Mouse (Mus musculus): ENCODE measurements around the gene Serpine3. TPM values are rescaled to one million over a fixed set of nuclear protein-coding genes. Genes with fewer than 3 reads are reported as not detected.
"Not testable (repeated sequence)": the region's sequence is repeated elsewhere in the genome, so short reads cannot be mapped to it uniquely, and the experiment has no call there.

Serpine3 gene
- polyA plus RNA-seq (2014; fragmentation: Nextera tagmentation; extraction: Ambion mirVana) = 0.16 and 0.27 TPM in 2 replicates

DNA sequence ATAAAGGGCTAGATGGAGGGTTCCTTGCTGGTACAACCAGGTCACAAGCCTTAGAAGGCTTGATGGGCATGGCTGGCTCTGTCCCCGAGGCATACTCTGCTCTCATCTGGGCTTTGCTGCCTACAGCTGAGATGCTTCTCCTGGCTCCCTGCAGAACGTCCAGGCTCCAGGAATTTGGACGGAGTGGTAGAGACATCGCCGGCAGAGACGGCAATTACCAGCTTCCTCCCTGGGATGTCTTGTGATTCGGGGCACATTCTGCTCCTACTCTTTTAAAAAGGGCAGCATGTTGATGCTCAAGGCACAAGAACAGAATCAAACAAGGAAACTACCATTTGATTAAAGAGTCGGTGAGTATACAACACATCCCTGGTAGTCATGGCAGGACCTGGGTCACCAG lies at the start of gene Serpine3:
Gene Serpine3 (plus strand): TSS at position 301 of the 400 bp plus-strand sequence.
- no peaks in the 10 kb centered on the region for H3K9me3 ChIP-seq (replicated peaks; ENCODE audit: control insufficient read depth, low read length)
- H3K27me3 ChIP-seq (ENCODE audit: control insufficient read depth, insufficient read depth, low read length) = no peaks in the 10 kb centered on the region
- ATAC-seq (replicated peaks; ENCODE audit: insufficient number of reproducible peaks, low FRiP score, low TSS enrichment) = no peak
- no peak within 1 kb of the TSS for H3K4me3 ChIP-seq (ENCODE audit: low read depth, low read length)
- H3K36me3 ChIP-seq (ENCODE audit: control insufficient read depth, insufficient read depth, low read length) = no peaks in the 10 kb centered on the region
- H3K9ac ChIP-seq (ENCODE audit: low read depth, low read length) = no peak within 1 kb of the TSS
- no peak within 1 kb of the TSS for H3K4me2 ChIP-seq
- H3K27ac ChIP-seq (ENCODE audit: low read depth, low read length) = no peak within 1 kb of the TSS
- WGBS (ENCODE audit: insufficient replicate concordance) = 76% methylated on average over 8 of the region's 8 CpGs
- no peaks in the 10 kb centered on the region for H3K4me1 ChIP-seq (ENCODE audit: control insufficient read depth, insufficient read depth, low read length)

DNA sequence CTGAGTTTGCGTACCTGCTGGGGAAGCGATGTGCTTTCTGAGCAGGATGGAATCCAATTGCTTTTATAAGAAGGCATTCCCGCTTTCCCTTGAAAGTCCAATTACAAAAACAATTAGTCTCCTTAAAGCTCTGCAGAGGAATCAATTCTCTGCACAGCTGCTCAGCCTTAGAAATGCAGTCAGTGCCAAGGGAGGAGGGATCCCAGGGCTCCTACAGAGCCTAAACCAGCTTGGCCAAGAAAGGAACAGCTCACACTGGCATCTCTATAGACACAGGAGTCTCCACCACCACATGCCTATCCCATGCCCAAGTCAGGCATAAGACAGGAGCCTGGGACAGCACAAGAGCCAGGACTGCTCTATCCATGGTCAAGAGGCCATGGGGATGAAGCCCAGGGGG lies 41.1 kb upstream of the Serpine3 start:
- Histone ChIP-seq H3K36me3 (ENCODE audit: control insufficient read depth, insufficient read depth, low read length) (no peaks in the 10 kb centered on the region), H3K27ac (ENCODE audit: low read depth, low read length) (no peak overlapping the region), H3K4me3 (ENCODE audit: low read depth, low read length) (no peak overlapping the region), H3K4me2 (no peak overlapping the region), H3K9me3 (replicated peaks; ENCODE audit: control insufficient read depth, low read length) (no peaks in the 10 kb centered on the region), H3K9ac (ENCODE audit: low read depth, low read length) (no peak overlapping the region), H3K27me3 (ENCODE audit: control insufficient read depth, insufficient read depth, low read length) (no peaks in the 10 kb centered on the region), H3K4me1 (ENCODE audit: control insufficient read depth, insufficient read depth, low read length) (no peaks in the 10 kb centered on the region)
- no peak for ATAC-seq (replicated peaks; ENCODE audit: insufficient number of reproducible peaks, low FRiP score, low TSS enrichment)
- WGBS (ENCODE audit: insufficient replicate concordance) = 89% methylated on average over 3 of the region's 3 CpGs

DNA sequence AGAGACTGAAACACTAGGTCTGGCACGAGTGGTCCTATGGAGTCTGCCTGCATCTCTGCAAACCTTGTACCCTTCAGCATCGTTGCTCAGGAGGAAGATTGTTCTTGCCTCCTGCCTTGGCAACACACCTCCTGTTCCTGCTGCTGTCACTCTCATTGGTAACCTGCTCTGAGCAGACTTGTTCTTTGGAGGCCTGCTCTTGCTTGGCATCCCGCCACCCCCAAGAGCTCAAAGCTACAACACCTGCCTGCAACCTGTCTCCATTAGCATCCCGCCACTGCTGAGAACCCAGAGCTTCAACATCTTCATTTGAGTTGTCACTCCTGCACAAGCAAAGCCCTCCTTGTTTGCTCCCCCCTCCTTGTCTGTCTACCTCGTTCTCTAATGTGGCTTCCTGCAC lies 35.5 kb upstream of the Serpine3 start:
- H3K36me3 ChIP-seq (ENCODE audit: control insufficient read depth, insufficient read depth, low read length) = no peaks in the 10 kb centered on the region
- WGBS (ENCODE audit: insufficient replicate concordance) = 80% methylated on average over 5 of the region's 5 CpGs
- H3K27ac ChIP-seq (ENCODE audit: low read depth, low read length) = no peak overlapping the region
- H3K4me3 ChIP-seq (ENCODE audit: low read depth, low read length) = no peak overlapping the region
- no peak for ATAC-seq (replicated peaks; ENCODE audit: insufficient number of reproducible peaks, low FRiP score, low TSS enrichment)
- no peaks in the 10 kb centered on the region for H3K27me3 ChIP-seq (ENCODE audit: control insufficient read depth, insufficient read depth, low read length)
- no peak overlapping the region for H3K4me2 ChIP-seq
- H3K4me1 ChIP-seq (ENCODE audit: control insufficient read depth, insufficient read depth, low read length) = no peaks in the 10 kb centered on the region
- no peaks in the 10 kb centered on the region for H3K9me3 ChIP-seq (replicated peaks; ENCODE audit: control insufficient read depth, low read length)
- no peak overlapping the region for H3K9ac ChIP-seq (ENCODE audit: low read depth, low read length)

DNA sequence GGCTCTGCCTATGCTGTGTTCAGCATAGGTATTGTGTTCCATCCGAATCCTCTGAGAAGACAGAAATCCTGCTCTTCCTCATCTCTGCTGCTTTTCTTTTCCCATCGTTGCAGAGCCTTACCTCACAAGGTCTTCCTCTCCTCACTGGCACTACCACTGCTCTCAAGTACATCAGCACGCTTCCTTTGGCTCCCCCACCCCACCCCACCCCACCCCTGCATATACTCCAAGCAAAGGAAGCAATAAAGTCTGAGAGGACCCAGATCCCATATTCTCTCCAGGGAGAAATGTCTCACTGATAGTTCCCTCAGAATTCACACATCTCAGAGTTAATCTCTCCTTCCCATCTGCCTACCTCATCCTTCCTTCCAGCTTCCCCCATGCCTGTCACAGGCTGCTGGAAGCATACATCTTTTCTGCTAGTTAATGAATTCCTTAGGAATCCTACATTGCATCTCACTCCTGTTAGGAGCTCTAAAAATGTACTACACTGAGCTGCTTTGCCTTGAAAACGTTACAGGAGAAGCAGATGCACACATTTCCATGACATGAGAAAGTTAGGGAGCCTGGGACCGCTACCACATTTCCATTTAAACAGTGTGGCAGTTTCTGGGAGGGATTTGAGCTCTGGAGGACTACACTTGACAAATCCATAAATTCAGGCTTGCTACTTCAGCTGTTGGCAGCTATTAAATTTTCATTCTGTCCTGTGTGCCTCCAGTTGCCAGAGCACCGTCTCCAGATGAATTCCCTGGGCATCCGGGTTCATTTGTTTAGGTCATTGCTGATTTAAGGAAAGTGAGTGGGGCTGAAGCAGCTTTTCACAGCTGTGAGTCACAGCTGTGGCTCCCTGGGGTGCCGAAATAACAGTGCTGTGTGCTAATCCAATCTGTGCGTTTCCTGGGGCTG lies 25.8 kb upstream of the Serpine3 start:
- Histone ChIP-seq H3K4me3 (ENCODE audit: low read depth, low read length) (no peak overlapping the region), H3K9me3 (replicated peaks; ENCODE audit: control insufficient read depth, low read length) (no peaks in the 10 kb centered on the region), H3K27me3 (ENCODE audit: control insufficient read depth, insufficient read depth, low read length) (no peaks in the 10 kb centered on the region), H3K4me1 (ENCODE audit: control insufficient read depth, insufficient read depth, low read length) (no peaks in the 10 kb centered on the region), H3K4me2 (no peak overlapping the region), H3K36me3 (ENCODE audit: control insufficient read depth, insufficient read depth, low read length) (no peaks in the 10 kb centered on the region), H3K27ac (ENCODE audit: low read depth, low read length) (no peak overlapping the region), H3K9ac (ENCODE audit: low read depth, low read length) (no peak overlapping the region)
- no peak for ATAC-seq (replicated peaks; ENCODE audit: insufficient number of reproducible peaks, low FRiP score, low TSS enrichment)
- 27% methylated on average over 9 of the region's 9 CpGs for WGBS (ENCODE audit: insufficient replicate concordance)

DNA sequence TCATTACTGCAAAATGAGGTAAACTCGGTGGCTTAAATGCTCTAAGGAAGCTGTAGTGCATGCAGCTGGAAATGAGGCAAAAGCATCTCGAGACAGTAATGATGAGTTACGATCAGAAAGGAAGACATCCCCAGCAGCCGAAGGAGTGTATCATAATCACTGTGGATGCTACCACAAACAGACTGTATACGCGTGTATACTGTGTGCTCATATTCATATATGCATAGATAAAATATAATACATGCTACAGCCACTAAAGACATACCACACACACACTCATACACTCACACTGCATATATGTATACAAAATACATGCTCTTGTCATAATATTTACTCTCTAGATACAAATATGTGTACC lies 25.1 kb upstream of the Serpine3 start:
- no peak overlapping the region for H3K4me3 ChIP-seq (ENCODE audit: low read depth, low read length)
- no peaks in the 10 kb centered on the region for H3K9me3 ChIP-seq (replicated peaks; ENCODE audit: control insufficient read depth, low read length)
- no peaks in the 10 kb centered on the region for H3K36me3 ChIP-seq (ENCODE audit: control insufficient read depth, insufficient read depth, low read length)
- no peak overlapping the region for H3K27ac ChIP-seq (ENCODE audit: low read depth, low read length)
- no peaks in the 10 kb centered on the region for H3K4me1 ChIP-seq (ENCODE audit: control insufficient read depth, insufficient read depth, low read length)
- no peak for ATAC-seq (replicated peaks; ENCODE audit: insufficient number of reproducible peaks, low FRiP score, low TSS enrichment)
- no peak overlapping the region for H3K9ac ChIP-seq (ENCODE audit: low read depth, low read length)
- no peaks in the 10 kb centered on the region for H3K27me3 ChIP-seq (ENCODE audit: control insufficient read depth, insufficient read depth, low read length)
- 65% methylated on average over 6 of the region's 6 CpGs for WGBS (ENCODE audit: insufficient replicate concordance)
- no peak overlapping the region for H3K4me2 ChIP-seq

DNA sequence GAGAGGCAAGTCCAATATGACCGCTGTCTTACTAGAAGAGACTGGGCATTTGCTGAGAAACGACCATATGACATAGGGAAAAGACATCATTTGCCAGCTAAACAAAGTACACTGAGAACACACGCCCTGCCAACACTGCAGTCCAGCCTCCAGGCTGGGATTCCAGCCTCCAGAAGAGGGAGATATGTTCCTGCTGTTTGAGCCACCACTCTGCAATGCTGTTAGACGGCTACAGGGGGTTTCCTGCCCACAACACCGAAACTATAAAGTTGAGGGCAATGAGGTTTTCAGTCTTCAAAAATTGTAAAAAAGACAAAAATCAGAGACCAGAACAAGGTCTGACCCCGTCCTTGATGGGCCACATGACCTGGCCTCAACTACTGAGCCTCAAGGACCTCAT lies 24.4 kb upstream of the Serpine3 start:
- ATAC-seq (replicated peaks; ENCODE audit: insufficient number of reproducible peaks, low FRiP score, low TSS enrichment) = no peak
- Histone ChIP-seq H3K4me3 (ENCODE audit: low read depth, low read length) (no peak overlapping the region), H3K27ac (ENCODE audit: low read depth, low read length) (no peak overlapping the region), H3K4me2 (no peak overlapping the region), H3K36me3 (ENCODE audit: control insufficient read depth, insufficient read depth, low read length) (no peaks in the 10 kb centered on the region), H3K4me1 (ENCODE audit: control insufficient read depth, insufficient read depth, low read length) (no peaks in the 10 kb centered on the region), H3K9ac (ENCODE audit: low read depth, low read length) (no peak overlapping the region), H3K27me3 (ENCODE audit: control insufficient read depth, insufficient read depth, low read length) (no peaks in the 10 kb centered on the region), H3K9me3 (replicated peaks; ENCODE audit: control insufficient read depth, low read length) (no peaks in the 10 kb centered on the region)
- 62% methylated on average over 6 of the region's 6 CpGs for WGBS (ENCODE audit: insufficient replicate concordance)

DNA sequence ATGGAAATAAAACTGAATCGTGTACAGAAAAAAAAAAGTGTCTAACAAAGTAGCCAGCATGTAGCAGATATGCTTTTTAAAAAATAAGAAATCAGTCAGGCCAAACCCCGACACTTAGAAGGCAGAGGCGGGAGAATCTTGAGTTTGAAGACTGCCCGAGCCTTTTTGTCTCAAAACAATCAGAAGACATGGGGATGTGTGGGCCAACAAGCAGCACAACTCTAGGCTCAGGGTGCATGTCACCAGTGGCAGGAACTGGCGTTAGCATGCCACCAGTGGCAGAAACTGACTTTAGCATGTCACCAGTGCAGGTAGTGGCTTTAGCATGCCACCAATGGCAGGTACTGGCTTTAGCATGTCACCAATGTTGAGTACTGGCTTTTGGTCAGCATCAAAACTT lies 23.9 kb upstream of the Serpine3 start:
- ATAC-seq (replicated peaks; ENCODE audit: insufficient number of reproducible peaks, low FRiP score, low TSS enrichment) = no peak
- H3K36me3 ChIP-seq (ENCODE audit: control insufficient read depth, insufficient read depth, low read length) = no peaks in the 10 kb centered on the region
- 83% methylated on average over 5 of the region's 5 CpGs for WGBS (ENCODE audit: insufficient replicate concordance)
- H3K9me3 ChIP-seq (replicated peaks; ENCODE audit: control insufficient read depth, low read length) = no peaks in the 10 kb centered on the region
- H3K4me1 ChIP-seq (ENCODE audit: control insufficient read depth, insufficient read depth, low read length) = no peaks in the 10 kb centered on the region
- no peak overlapping the region for H3K9ac ChIP-seq (ENCODE audit: low read depth, low read length)
- H3K4me2 ChIP-seq = no peak overlapping the region
- no peak overlapping the region for H3K27ac ChIP-seq (ENCODE audit: low read depth, low read length)
- no peaks in the 10 kb centered on the region for H3K27me3 ChIP-seq (ENCODE audit: control insufficient read depth, insufficient read depth, low read length)
- no peak overlapping the region for H3K4me3 ChIP-seq (ENCODE audit: low read depth, low read length)

DNA sequence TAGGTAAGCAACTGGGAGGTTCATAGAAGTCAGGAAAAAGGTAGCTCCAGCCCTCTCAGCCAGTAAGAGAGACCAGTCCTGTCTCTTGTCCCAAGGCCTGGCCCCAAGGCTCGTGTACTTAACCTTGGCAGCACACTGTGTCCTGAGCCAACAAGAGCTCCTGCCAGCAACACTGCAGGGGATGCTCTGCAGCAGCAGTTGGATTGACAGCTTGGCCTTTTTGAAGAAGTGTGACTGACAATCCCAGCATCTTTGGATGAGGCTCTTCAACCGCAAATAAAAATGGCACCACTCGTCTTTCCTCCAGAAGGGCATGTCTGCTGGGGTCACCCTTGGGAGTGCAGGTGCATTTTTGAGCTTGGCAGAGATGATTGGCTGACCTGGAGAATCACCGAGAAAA lies 23.1 kb upstream of the Serpine3 start:
- H3K4me3 ChIP-seq (ENCODE audit: low read depth, low read length) = no peak overlapping the region
- H3K9ac ChIP-seq (ENCODE audit: low read depth, low read length) = no peak overlapping the region
- no peaks in the 10 kb centered on the region for H3K9me3 ChIP-seq (replicated peaks; ENCODE audit: control insufficient read depth, low read length)
- WGBS (ENCODE audit: insufficient replicate concordance) = 59% methylated on average over 4 of the region's 4 CpGs
- no peaks in the 10 kb centered on the region for H3K4me1 ChIP-seq (ENCODE audit: control insufficient read depth, insufficient read depth, low read length)
- no peaks in the 10 kb centered on the region for H3K27me3 ChIP-seq (ENCODE audit: control insufficient read depth, insufficient read depth, low read length)
- ATAC-seq (replicated peaks; ENCODE audit: insufficient number of reproducible peaks, low FRiP score, low TSS enrichment) = no peak
- H3K4me2 ChIP-seq = no peak overlapping the region
- no peak overlapping the region for H3K27ac ChIP-seq (ENCODE audit: low read depth, low read length)
- H3K36me3 ChIP-seq (ENCODE audit: control insufficient read depth, insufficient read depth, low read length) = no peaks in the 10 kb centered on the region

DNA sequence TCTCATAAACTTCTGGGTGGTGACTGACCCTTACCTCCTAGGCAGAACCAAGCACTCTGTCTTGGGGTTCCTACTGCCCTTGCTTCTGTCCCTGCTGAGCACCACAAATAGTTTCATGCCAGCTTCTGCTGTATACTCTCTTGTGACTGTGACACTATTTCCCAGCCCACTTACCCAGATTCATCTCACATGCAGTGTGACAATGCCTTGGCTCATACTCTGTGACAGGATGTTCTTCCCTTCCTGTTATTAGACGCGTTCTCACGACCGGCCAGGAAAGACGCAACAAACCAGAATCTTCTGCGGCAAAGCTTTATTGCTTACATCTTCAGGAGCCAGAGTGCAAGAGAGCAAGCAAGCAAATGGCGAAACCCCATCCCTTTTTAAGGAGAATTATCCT lies 21.1 kb upstream of the Serpine3 start:
- not testable (repeated sequence) for H3K9me3 ChIP-seq (replicated peaks; ENCODE audit: control insufficient read depth, low read length); H3K27me3 ChIP-seq (ENCODE audit: control insufficient read depth, insufficient read depth, low read length); H3K9ac ChIP-seq (ENCODE audit: low read depth, low read length); H3K4me1 ChIP-seq (ENCODE audit: control insufficient read depth, insufficient read depth, low read length); H3K4me3 ChIP-seq (ENCODE audit: low read depth, low read length); H3K27ac ChIP-seq (ENCODE audit: low read depth, low read length); H3K4me2 ChIP-seq; ATAC-seq (replicated peaks; ENCODE audit: insufficient number of reproducible peaks, low FRiP score, low TSS enrichment); H3K36me3 ChIP-seq (ENCODE audit: control insufficient read depth, insufficient read depth, low read length)
- WGBS (ENCODE audit: insufficient replicate concordance) = 69% methylated on average over 5 of the region's 7 CpGs

Measured in heart, embryonic 11.5 days (tissue).